Mouse (Mus musculus): Measurements from ENCODE around the gene Sema3f. TPM values are rescaled to one million over a fixed set of nuclear protein-coding genes. Genes with fewer than 3 reads are reported as not detected.

Sema3f gene
- 59.1 and 84.4 TPM in 2 replicates for polyA plus RNA-seq (2012; rRNA removed; ENCODE audit: low replicate concordance)

DNA sequence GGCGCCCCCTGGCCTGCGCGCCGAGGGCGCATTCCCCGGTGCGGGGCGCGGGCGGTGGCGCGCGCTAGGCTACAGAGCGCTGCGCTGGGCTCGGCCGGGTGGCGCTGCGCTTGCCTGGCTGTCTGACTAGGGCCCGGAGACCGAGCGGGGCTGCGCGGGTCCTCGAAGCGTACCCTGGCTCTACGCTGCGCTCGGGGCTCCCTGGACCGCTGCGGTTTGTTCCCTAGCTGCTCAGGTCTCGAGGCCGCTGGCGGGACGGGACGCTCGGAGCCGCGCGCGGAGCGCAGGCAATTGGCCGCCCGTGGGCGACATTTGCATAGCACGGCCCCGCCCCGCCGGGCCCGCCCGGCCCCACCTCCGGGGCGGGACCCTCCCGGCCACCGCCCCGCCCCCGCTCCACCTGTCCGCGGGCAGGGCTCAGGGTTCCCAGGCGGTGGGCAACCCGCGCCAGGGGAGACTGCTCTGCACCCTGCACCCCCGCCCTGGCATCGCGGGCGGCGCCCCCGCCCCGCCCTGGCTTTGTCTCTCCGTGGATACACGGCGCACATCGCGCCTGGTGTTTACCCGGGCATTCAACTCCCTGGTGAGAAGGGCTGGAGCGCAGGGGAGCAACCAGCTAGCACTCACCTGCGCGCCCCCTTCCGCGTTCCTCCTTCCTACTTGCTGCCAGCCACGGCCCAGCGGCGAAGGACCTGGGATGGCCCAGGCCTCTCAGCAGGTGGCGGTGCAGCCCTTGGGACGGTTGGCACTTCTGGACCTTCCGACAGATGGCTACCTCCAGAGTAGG lies at the start of gene Sema3f:
Sema3f (minus strand) TSS at position 779 of the 787 bp plus-strand sequence.

DNA sequence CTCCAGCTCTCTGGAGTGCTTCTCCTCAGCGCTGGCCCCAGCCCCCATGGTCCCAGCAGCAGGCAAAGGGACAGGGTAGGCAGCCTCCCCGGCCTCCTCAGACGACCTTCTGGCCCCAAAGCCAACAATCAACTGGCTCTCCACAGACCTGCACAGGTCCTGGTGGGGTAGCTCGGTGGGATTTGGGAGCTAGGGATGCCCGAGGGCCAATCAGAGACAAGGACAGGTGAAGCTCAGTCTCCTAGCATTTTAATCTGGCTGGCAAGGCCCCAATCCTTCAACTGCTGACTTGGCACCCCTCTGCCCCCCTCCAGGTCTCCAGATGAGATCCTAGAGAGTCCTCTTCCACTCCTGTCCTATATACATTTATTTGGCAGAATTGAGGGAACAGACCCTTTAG lies 30.8 kb downstream of the Sema3f start, which contains the start of gene Gnat1:
Gnat1 (minus strand) TSS at position 212 of the 400 bp plus-strand sequence.

DNA sequence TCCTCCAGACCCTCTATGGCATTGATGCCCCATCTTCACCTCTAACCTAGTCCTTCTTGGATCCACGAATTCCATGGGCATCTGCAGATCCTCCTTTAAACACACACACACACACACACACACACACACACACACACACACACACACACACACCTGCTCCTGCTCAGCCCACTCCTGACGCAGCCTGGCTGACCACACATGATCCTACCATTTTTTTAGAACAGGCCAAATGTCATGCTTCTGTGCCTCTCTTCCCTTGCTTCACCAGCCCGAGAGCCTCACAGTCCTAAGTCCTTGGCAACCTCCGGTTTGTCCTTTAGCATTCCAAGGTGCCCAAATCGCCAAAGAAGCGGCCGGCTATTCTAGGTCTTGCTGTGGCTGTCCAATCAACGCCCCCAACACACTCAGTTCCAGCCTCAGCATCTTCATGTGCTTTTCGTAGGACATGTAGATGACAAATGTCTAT lies 40.8 kb downstream of the Sema3f start, which contains the start of gene Slc38a3:
Slc38a3 (minus strand) TSS at position 51 of the 466 bp plus-strand sequence.

GRCm38 (mm10) chr9:107635279-107636028 lies 74.8 kb downstream of the Sema3f start, which contains the start of gene Gnai2:
Gnai2 (minus strand) TSS chr9:107635367.

Other genes with a start within 250 kb of the Sema3f start
- gene Tmem115, start 176.5 kb downstream of the Sema3f start, polyA plus RNA-seq (2012; rRNA removed; ENCODE audit: low replicate concordance): 52.8 and 69.9 TPM in 2 replicates
- 42.9 and 53.0 TPM in 2 replicates for gene Cyb561d2, start 168.3 kb downstream of the Sema3f start, polyA plus RNA-seq (2012; rRNA removed; ENCODE audit: low replicate concordance)
- gene Nprl2, start 168.2 kb downstream of the Sema3f start, polyA plus RNA-seq (2012; rRNA removed; ENCODE audit: low replicate concordance): 30.3 and 52.5 TPM in 2 replicates
- gene Zmynd10, start 163.2 kb downstream of the Sema3f start, polyA plus RNA-seq (2012; rRNA removed; ENCODE audit: low replicate concordance): 0.27 and 0.43 TPM in 2 replicates
- gene Rassf1, start 158.9 kb downstream of the Sema3f start, polyA plus RNA-seq (2012; rRNA removed; ENCODE audit: low replicate concordance): 27.1 and 27.4 TPM in 2 replicates
- gene Tusc2, start 147.2 kb downstream of the Sema3f start, polyA plus RNA-seq (2012; rRNA removed; ENCODE audit: low replicate concordance): 71.7 and 73.9 TPM in 2 replicates
- gene Hyal2, start 142.5 kb downstream of the Sema3f start, polyA plus RNA-seq (2012; rRNA removed; ENCODE audit: low replicate concordance): 68.1 and 108 TPM in 2 replicates
- 13.5 and 19.6 TPM in 2 replicates for gene Hyal1, start 133.5 kb downstream of the Sema3f start, polyA plus RNA-seq (2012; rRNA removed; ENCODE audit: low replicate concordance)
- 95.4 and 131 TPM in 2 replicates for gene Naa80, start 131.6 kb downstream of the Sema3f start, polyA plus RNA-seq (2012; rRNA removed; ENCODE audit: low replicate concordance)
- 2.0 and 3.1 TPM in 2 replicates for gene Hyal3, start 129.7 kb downstream of the Sema3f start, polyA plus RNA-seq (2012; rRNA removed; ENCODE audit: low replicate concordance)
- 47.1 and 51.8 TPM in 2 replicates for gene Ifrd2, start 122.8 kb downstream of the Sema3f start, polyA plus RNA-seq (2012; rRNA removed; ENCODE audit: low replicate concordance)
- 26.3 and 36.9 TPM in 2 replicates for gene Sema3b, start 101.2 kb downstream of the Sema3f start, polyA plus RNA-seq (2012; rRNA removed; ENCODE audit: low replicate concordance)
- 728 and 772 TPM in 2 replicates for gene Gnai2, start 75.1 kb downstream of the Sema3f start, polyA plus RNA-seq (2012; rRNA removed; ENCODE audit: low replicate concordance)
- gene Slc38a3, start 40.9 kb downstream of the Sema3f start, polyA plus RNA-seq (2012; rRNA removed; ENCODE audit: low replicate concordance): 13.1 and 66.0 TPM in 2 replicates
- gene Gnat1, start 30.8 kb downstream of the Sema3f start, polyA plus RNA-seq (2012; rRNA removed; ENCODE audit: low replicate concordance): 0.06 TPM in 1 of 2 replicates, not detected in the other
- 75.3 and 160 TPM in 2 replicates for gene Rbm5, start 60.5 kb upstream of the Sema3f start, polyA plus RNA-seq (2012; rRNA removed; ENCODE audit: low replicate concordance)
- 12.7 and 27.8 TPM in 2 replicates for gene Rbm6, start 162.8 kb upstream of the Sema3f start, polyA plus RNA-seq (2012; rRNA removed; ENCODE audit: low replicate concordance)
- 37.2 and 51.7 TPM in 2 replicates for gene Mon1a, start 177.7 kb upstream of the Sema3f start, polyA plus RNA-seq (2012; rRNA removed; ENCODE audit: low replicate concordance)
- 25.5 and 40.2 TPM in 2 replicates for gene Mst1r, start 196.4 kb upstream of the Sema3f start, polyA plus RNA-seq (2012; rRNA removed; ENCODE audit: low replicate concordance)
- gene Actl11, start 218.0 kb upstream of the Sema3f start, polyA plus RNA-seq (2012; rRNA removed; ENCODE audit: low replicate concordance): not detected in 2 replicates
- gene Camkv, start 225.2 kb upstream of the Sema3f start, polyA plus RNA-seq (2012; rRNA removed; ENCODE audit: low replicate concordance): 0.09 and 0.12 TPM in 2 replicates
- gene Traip, start 239.7 kb upstream of the Sema3f start, polyA plus RNA-seq (2012; rRNA removed; ENCODE audit: low replicate concordance): 0.79 and 1.3 TPM in 2 replicates

Data from mammary gland, adult 2 months (tissue).